Mouse (Mus musculus): ENCODE measurements around the gene Sh2d1b1.

DNA sequence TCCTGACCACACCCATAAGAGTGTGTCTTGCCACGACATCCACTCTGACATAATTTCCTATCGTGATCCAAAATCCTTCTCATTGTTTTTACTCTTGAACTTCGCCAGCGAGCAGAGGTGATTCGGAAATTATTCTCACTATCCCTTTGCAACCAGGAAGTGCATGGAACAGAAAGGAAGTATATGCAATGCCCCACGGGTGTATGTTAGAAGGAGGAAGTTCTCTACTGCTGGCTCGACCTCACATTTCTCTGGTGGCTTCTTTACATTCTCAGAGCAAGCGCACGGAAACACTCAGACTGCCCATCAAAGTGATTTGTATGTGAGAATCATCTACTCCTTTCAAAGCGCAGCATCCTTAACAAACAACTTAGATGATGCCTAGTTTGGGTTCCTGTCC, 27.9 kb downstream of the Sh2d1b1 start:
- TF ChIP-seq EP300 (IDR thresholded peaks at IDR 0.05; ENCODE audit: low read depth): no peak
- TF ChIP-seq CTCF (IDR thresholded peaks at IDR 0.05; ENCODE audit: low read depth): no peak
